Mouse (Mus musculus) CH12.LX (cell line): ENCODE results near the gene Kap. TPM values are rescaled to one million over a fixed set of nuclear protein-coding genes. Genes with fewer than 3 reads are reported as not detected.

Source experiments
- DNase-seq: peaks from one replicate; pipeline ENCODE4 v3.0.0-alpha.2; 2013; ENCODE audit errors: extremely low read depth
- H3K27ac ChIP-seq: 2 replicates; pipeline ENCODE4 v1.5.1; 2012; ENCODE audit warnings: low read depth, mild to moderate bottlenecking, control low read depth, moderate library complexity; ENCODE audit not compliant: insufficient read depth
- H3K27me3 ChIP-seq: replicated peaks from 2 replicates; pipeline ENCODE3; 2012; ENCODE audit warnings: inconsistent platforms
- H3K36me3 ChIP-seq, 2 experiments: replicated peaks in 1 of 2; 2 replicates each; pipeline versions ENCODE3 to v1.6.1; 2012; ENCODE audit warnings: inconsistent platforms in 1 of 2, low read length in 1 of 2, mild to moderate bottlenecking in 1 of 2, mixed read lengths in 1 of 2, moderate library complexity in 1 of 2; ENCODE audit not compliant: control insufficient read depth in 1 of 2, insufficient read depth in 1 of 2
- H3K4me1 ChIP-seq, 2 experiments: 2 replicates each; pipeline ENCODE4 v1.6.1; 2012; ENCODE audit warnings: inconsistent platforms in 1 of 2, moderate library complexity in 1 of 2; ENCODE audit not compliant: insufficient read depth in 2 of 2, control insufficient read depth in 1 of 2
- H3K4me2 ChIP-seq: 2 replicates; pipeline ENCODE4 v1.6.1; 2012; ENCODE audit warnings: low read depth, mild to moderate bottlenecking, control low read depth; ENCODE audit not compliant: poor library complexity, insufficient read depth, severe bottlenecking
- H3K4me3 ChIP-seq, 3 experiments: fragments of 150-350 bp in 1 of 3; sonication (generic) in 1 of 3; replicated peaks in 1 of 3; 2 replicates each; pipeline versions ENCODE3 to v1.5.1; 2011 to 2012; ENCODE audit warnings: low read depth in 2 of 3, low read length in 2 of 3, mild to moderate bottlenecking in 2 of 3, moderate library complexity in 2 of 3, control low read depth in 1 of 3, improper control_type of control experiment in 1 of 3, inconsistent platforms in 1 of 3, mixed read lengths in 1 of 3; ENCODE audit not compliant: poor library complexity in 1 of 3
- H3K79me2 ChIP-seq: replicated peaks from 2 replicates; pipeline ENCODE4 v1.6.1; 2012; ENCODE audit warnings: mild to moderate bottlenecking, moderate library complexity; ENCODE audit not compliant: control insufficient read depth, poor library complexity, insufficient read depth, severe bottlenecking; ENCODE audit errors: extremely low read depth
- H3K9ac ChIP-seq: 2 replicates; pipeline ENCODE4 v1.6.1; 2012; ENCODE audit warnings: low read depth, mild to moderate bottlenecking, control low read depth, moderate library complexity; ENCODE audit not compliant: insufficient read depth
- H3K9me3 ChIP-seq: replicated peaks from 2 replicates; pipeline ENCODE3; 2012; ENCODE audit warnings: low read length, inconsistent platforms, mixed read lengths
- BHLHE40 ChIP-seq: IDR thresholded peaks from 2 replicates; pipeline ENCODE4 v1.6.1; 2011; ENCODE audit warnings: mild to moderate bottlenecking, low read depth, low read length, improper control_type of control experiment
- CHD1 ChIP-seq: IDR thresholded peaks from 2 replicates; pipeline ENCODE4 v1.6.1; 2012; ENCODE audit warnings: low read depth, low read length, improper control_type of control experiment, inconsistent platforms
- CTCF ChIP-seq, 2 experiments: IDR thresholded peaks in 1 of 2; conservative IDR thresholded peaks in 1 of 2; 2 replicates each; pipeline ENCODE4 v1.5.1; 2011 to 2012; ENCODE audit warnings: low read depth in 2 of 2, low read length in 2 of 2, improper control_type of control experiment in 1 of 2, inconsistent platforms in 1 of 2, mild to moderate bottlenecking in 1 of 2, moderate library complexity in 1 of 2
- E2F4 ChIP-seq: IDR thresholded peaks from 2 replicates; pipeline ENCODE4 v1.6.1; 2011; ENCODE audit warnings: low read depth, low read length, improper control_type of control experiment; ENCODE audit not compliant: insufficient replicate concordance
- ELF1 ChIP-seq: IDR thresholded peaks from 2 replicates; pipeline ENCODE4 v1.6.1; 2014; ENCODE audit warnings: low read depth, mild to moderate bottlenecking, inconsistent platforms, low read length, improper control_type of control experiment
- EP300 ChIP-seq: IDR thresholded peaks from 2 replicates; pipeline ENCODE4 v1.6.1; 2011; ENCODE audit warnings: low read length, improper control_type of control experiment
- ETS1 ChIP-seq: conservative IDR thresholded peaks from 2 replicates; pipeline ENCODE4 v1.6.1; 2012; ENCODE audit warnings: low read depth, mild to moderate bottlenecking, inconsistent platforms, low read length, improper control_type of control experiment, moderate library complexity
- GABPA ChIP-seq: IDR thresholded peaks from 2 replicates; pipeline ENCODE4 v1.6.1; 2012; ENCODE audit warnings: low read depth, low read length, improper control_type of control experiment, inconsistent platforms; ENCODE audit not compliant: insufficient replicate concordance
- IRF4 ChIP-seq: IDR thresholded peaks from 2 replicates; pipeline ENCODE4 v1.6.1; 2014; ENCODE audit warnings: low read depth, mild to moderate bottlenecking, inconsistent platforms, low read length, improper control_type of control experiment
- KAT2A ChIP-seq: IDR thresholded peaks from 2 replicates; pipeline ENCODE4 v1.6.1; 2012; ENCODE audit warnings: low read length, improper control_type of control experiment, inconsistent platforms; ENCODE audit not compliant: insufficient replicate concordance
- MAFK ChIP-seq: IDR thresholded peaks from 2 replicates; pipeline ENCODE4 v1.6.1; 2011; ENCODE audit warnings: low read length, improper control_type of control experiment; ENCODE audit not compliant: insufficient replicate concordance
- MAX ChIP-seq: IDR thresholded peaks from 2 replicates; pipeline ENCODE4 v1.6.1; 2011; ENCODE audit warnings: low read length, improper control_type of control experiment
- POLR2A ChIP-seq: IDR thresholded peaks from 2 replicates; pipeline ENCODE4 v1.6.1; 2011; ENCODE audit warnings: low read depth, mild to moderate bottlenecking, improper control_type of control experiment, low read length
- POLR2AphosphoS2 ChIP-seq: IDR thresholded peaks from 2 replicates; pipeline ENCODE4 v1.6.1; 2011; ENCODE audit warnings: low read depth, low read length, improper control_type of control experiment
- RAD21 ChIP-seq: IDR thresholded peaks from 2 replicates; pipeline ENCODE4 v1.6.1; 2011; ENCODE audit warnings: low read depth, mild to moderate bottlenecking, low read length, improper control_type of control experiment, moderate library complexity
- RCOR1 ChIP-seq: conservative IDR thresholded peaks from 2 replicates; pipeline ENCODE4 v1.6.1; 2012; ENCODE audit warnings: low read depth, mild to moderate bottlenecking, inconsistent platforms, low read length, improper control_type of control experiment
- SMC3 ChIP-seq: IDR thresholded peaks from 2 replicates; pipeline ENCODE4 v1.6.1; 2011; ENCODE audit warnings: low read depth, low read length, improper control_type of control experiment
- TBP ChIP-seq: conservative IDR thresholded peaks from 2 replicates; pipeline ENCODE4 v1.6.1; 2011; ENCODE audit warnings: low read depth, low read length, improper control_type of control experiment
- TCF12 ChIP-seq: IDR thresholded peaks from 2 replicates; pipeline ENCODE4 v1.6.1; 2014; ENCODE audit warnings: low read depth, mild to moderate bottlenecking, inconsistent platforms, low read length, improper control_type of control experiment
- UBTF ChIP-seq: IDR thresholded peaks from 2 replicates; pipeline ENCODE4 v1.6.1; 2012; ENCODE audit warnings: low read depth, mild to moderate bottlenecking, inconsistent platforms, low read length, improper control_type of control experiment, moderate library complexity
- USF2 ChIP-seq: conservative IDR thresholded peaks from 2 replicates; pipeline ENCODE4 v1.6.1; 2011; ENCODE audit warnings: low read depth, low read length, improper control_type of control experiment
- ZMIZ1 ChIP-seq: IDR thresholded peaks from 2 replicates; pipeline ENCODE4 v1.6.1; 2012; ENCODE audit warnings: low read depth, mild to moderate bottlenecking, inconsistent platforms, low read length, improper control_type of control experiment
- ZNF384 ChIP-seq: IDR thresholded peaks from 2 replicates; pipeline ENCODE4 v1.6.1; 2012; ENCODE audit warnings: low read depth, low read length, improper control_type of control experiment, inconsistent platforms
- dilution Hi-C: fragments of 300-500 bp; cut with MboI; formaldehyde crosslinking; loops from 2 replicates; pipeline ENCODE4 v1.14.3; 2020; ENCODE audit warnings: low sequenced_read_pairs; ENCODE audit not compliant: extremely low pct_unique_long_range_greater_than_20kb, extremely low pct_ligation_motif_present
- in situ Hi-C: fragments of 300-500 bp; cut with MboI; formaldehyde crosslinking; loops from 3 replicates; pipeline ENCODE4 v1.14.3; 2019; ENCODE audit warnings: low sequenced_read_pairs, low pct_ligation_motif_present, low pct_unique_long_range_greater_than_20kb, mixed read lengths
- polyA plus RNA-seq: library from polyadenylated mRNA; unstranded; fragments of >175 nt; gene quantifications from 2 replicates; pipeline ENCODE4 v1.2.1, GENCODE M21; 2012; ENCODE audit warnings: low read depth; ENCODE audit not compliant: insufficient read length
- total RNA-seq, 2 experiments: library from RNA; depleted of rRNA; stranded (reverse); fragments of 300-350 nt in 1 of 2; fragments of >200 nt in 1 of 2; gene quantifications; 2 replicates each; pipeline ENCODE4 v1.2.3; 2012 to 2014

Gene Kap
- total and polyA plus RNA-seq, 3 experiments = not detected

- Histone ChIP-seq H3K27me3 (peaks cover 63% of the 10 kb centered on the region), H3K36me3 (no peaks in the 10 kb centered on the region), H3K4me1 (peaks cover 0 to 2% of the 10 kb centered on the region in 2 experiments; a peak in 1 of 4 replicates), H3K79me2 (no peaks in the 10 kb centered on the region), H3K9ac (no peak overlapping the region), H3K9me3 (no peaks in the 10 kb centered on the region), H3K4me3 (no peak overlapping the region), H3K27ac (no peak overlapping the region), H3K4me2 (no peak overlapping the region)
- dilution Hi-C loops = no loop called here
- in situ Hi-C loops = loop anchor here (25.0 kb wide), 1 partner anchor 159 kb away; no protein-coding TSS in a partner anchor
- TF ChIP-seq EP300 = no peak
- TF ChIP-seq RAD21 = no peak
- TF ChIP-seq RCOR1 = no peak
- TF ChIP-seq SMC3 = no peak
- TF ChIP-seq GABPA = no peak
- no peak for TF ChIP-seq MAX
- TF ChIP-seq POLR2A = no peak
- no peak for TF ChIP-seq ZMIZ1
- no peak for TF ChIP-seq BHLHE40
- TF ChIP-seq USF2 = no peak
- TF ChIP-seq IRF4 = no peak
- DNase-seq = no peak
Measured at GRCm38 (mm10) chr6:133871131-133871530, 17.6 kb upstream of the Kap start.

DNA sequence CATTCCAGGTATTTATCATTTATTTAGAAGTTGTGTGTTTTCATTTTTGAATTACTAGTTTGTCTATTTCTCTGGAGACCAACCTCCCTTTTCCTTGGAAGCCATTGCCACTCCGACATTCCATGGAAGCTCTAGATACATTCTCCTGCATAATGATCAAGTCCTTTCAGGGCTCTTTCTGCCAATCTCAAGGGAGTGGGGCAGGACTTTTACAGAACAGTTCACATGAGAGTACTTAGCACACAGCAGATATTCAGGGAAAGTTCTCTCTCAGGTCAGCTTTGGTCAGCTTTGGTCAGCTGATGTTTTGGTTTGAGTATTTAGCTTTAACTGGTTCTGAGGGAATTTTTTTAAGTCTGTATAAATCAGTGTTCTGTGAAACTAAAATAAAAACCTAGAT is 14.8 kb upstream of the Kap start:
- in situ Hi-C loops = loop anchor here (25.0 kb wide), 1 partner anchor 156 kb away; no protein-coding TSS in a partner anchor
- TF ChIP-seq POLR2A = no peak
- TF ChIP-seq TBP = no peak
- TF ChIP-seq POLR2AphosphoS2 = no peak
- TF ChIP-seq TCF12 = no peak
- no peak for TF ChIP-seq USF2
- no peak for TF ChIP-seq KAT2A
- TF ChIP-seq ETS1 = no peak
- no peak for TF ChIP-seq ELF1
- no peak for TF ChIP-seq E2F4
- no peak for TF ChIP-seq IRF4
- TF ChIP-seq MAFK = no peak
- TF ChIP-seq EP300 = no peak
- no peak for TF ChIP-seq ZMIZ1
- no peak for TF ChIP-seq UBTF
- TF ChIP-seq CHD1 = no peak
- no peak for TF ChIP-seq ZNF384
- no peak for TF ChIP-seq CTCF (conservative IDR thresholded peaks at IDR 0.05 in 1 of 2, IDR thresholded peaks at IDR 0.05 in 1 of 2; ENCODE audit: low read depth in 2 of 2, low read length in 2 of 2)
- no peak for TF ChIP-seq MAX
- TF ChIP-seq RAD21 = no peak

More for the DNA sequence above, 14.8 kb upstream of the Kap start:
- peaks cover 75% of the 10 kb centered on the region for H3K27me3 ChIP-seq
- H3K4me3 ChIP-seq = no peak overlapping the region
- H3K36me3 ChIP-seq = no peaks in the 10 kb centered on the region
- no peaks in the 10 kb centered on the region for H3K79me2 ChIP-seq
- H3K9me3 ChIP-seq = no peaks in the 10 kb centered on the region
- no peaks in the 10 kb centered on the region for H3K4me1 ChIP-seq
- no peak overlapping the region for H3K4me2 ChIP-seq
- no peak for DNase-seq
- dilution Hi-C loops = no loop called here
- no peak overlapping the region for H3K9ac ChIP-seq
- no peak overlapping the region for H3K27ac ChIP-seq
